Mouse (Mus musculus) urinary bladder, postnatal 4 days (tissue): ENCODE results near the gene Pde6g.

Experiments used
- DNase-seq, 2 experiments: peaks; one replicate each; pipeline ENCODE4 v3.0.0; 2021 to 2022; ENCODE audit warnings: low spot score in 2 of 2

Pde6g gene

GRCm38 (mm10) chr11:120467051-120467735 lies 13.9 kb upstream of the Pde6g start, which contains the start of gene Arl16:
TSS of gene Arl16 (minus strand) at chr11:120467607.
- DNase-seq = peak; percentile 91 to 94

- DNase-seq = no peak
Observed at GRCm38 (mm10) chr11:120465521-120465920, 12.2 kb upstream of the Pde6g start.

- no peak for DNase-seq
Observed at GRCm38 (mm10) chr11:120464365-120464764, 11.1 kb upstream of the Pde6g start.

- no peak for DNase-seq
Observed at GRCm38 (mm10) chr11:120463536-120463935, 10.2 kb upstream of the Pde6g start.

GRCm38 (mm10) chr11:120458847-120459597 lies 5.7 kb upstream of the Pde6g start:
- DNase-seq = no peak

- peak; percentile 70 to 71 for DNase-seq
Observed at GRCm38 (mm10) chr11:120457772-120458751, 4.8 kb upstream of the Pde6g start, which contains the start of the genes Oxld1 and Ccdc137. TSS of gene Oxld1 (minus strand) at chr11:120458068. TSS of gene Ccdc137 (plus strand) at chr11:120458115.

GRCm38 (mm10) chr11:120457370-120457769 lies 4.1 kb upstream of the Pde6g start:
- DNase-seq = no peak

- no peak for DNase-seq
Observed at GRCm38 (mm10) chr11:120455413-120455812, 2.1 kb upstream of the Pde6g start.

- DNase-seq = no peak
Observed at GRCm38 (mm10) chr11:120454965-120455364, 1.7 kb upstream of the Pde6g start.

- no peak for DNase-seq
Observed at GRCm38 (mm10) chr11:120452246-120452645, 1.1 kb downstream of the Pde6g start.

GRCm38 (mm10) chr11:120447179-120447578 lies 6.1 kb downstream of the Pde6g start:
- DNase-seq = no peak

- DNase-seq = no peak
Observed at GRCm38 (mm10) chr11:120445475-120445874, 7.8 kb downstream of the Pde6g start.

- no peak for DNase-seq
Observed at GRCm38 (mm10) chr11:120444106-120444505, 9.2 kb downstream of the Pde6g start.

- DNase-seq = no peak
Observed at GRCm38 (mm10) chr11:120442765-120443280, 10.5 kb downstream of the Pde6g start.

- no peak for DNase-seq
Observed at GRCm38 (mm10) chr11:120442344-120442743, 11.0 kb downstream of the Pde6g start, which contains the start of gene Tspan10. TSS of gene Tspan10 (plus strand) at chr11:120442644.

- DNase-seq = no peak
Observed at GRCm38 (mm10) chr11:120437857-120438385, 15.4 kb downstream of the Pde6g start.

- peak; percentile 89 to 90 for DNase-seq
Observed at GRCm38 (mm10) chr11:120437152-120437856, 16.0 kb downstream of the Pde6g start, which contains the start of gene Nploc4. TSS of gene Nploc4 (minus strand) at chr11:120437708.

GRCm38 (mm10) chr11:120426727-120427126 lies 26.6 kb downstream of the Pde6g start:
- no peak for DNase-seq

- DNase-seq = peak in 1 of 2 experiments; percentile 49
Observed at GRCm38 (mm10) chr11:120423569-120424295, 29.6 kb downstream of the Pde6g start.
